Mouse (Mus musculus): ENCODE measurements around the gene C2cd2. TPM values are rescaled to one million over a fixed set of nuclear protein-coding genes. Genes with fewer than 3 reads are reported as not detected.
"Not testable (repeated sequence)": the region's sequence is repeated elsewhere in the genome, so short reads cannot be mapped to it uniquely, and the experiment has no call there.

C2cd2 gene
- 32.7 and 47.3 TPM in 2 replicates for polyA plus RNA-seq (2012; rRNA removed)

- H3K4me1 ChIP-seq (ENCODE audit: control insufficient read depth, insufficient read depth, low read length), result no peaks in the 10 kb centered on the region
- DNase-seq, result peak; percentile 92
- TF ChIP-seq POLR2A (IDR thresholded peaks at IDR 0.05; ENCODE audit: borderline replicate concordance, extremely low read depth, low read depth, low read length) (peak; percentile 88), CTCF (IDR thresholded peaks at IDR 0.05; ENCODE audit: insufficient read depth, low read length) (no peak)
- H3K4me3 ChIP-seq (replicated peaks; ENCODE audit: extremely low read depth, low read depth, low read length), result peak within 1 kb of the TSS; percentile 86
- under 1% methylated on average over 78 of the region's 78 CpGs for WGBS
Measured at GRCm38 (mm10) chr16:97962151-97962948, at the start of gene C2cd2, which contains the start of gene Zbtb21. TSS of gene C2cd2 (minus strand) at chr16:97962598. TSS of gene Zbtb21 (minus strand) at chr16:97962622.

- H3K4me1 ChIP-seq (ENCODE audit: control insufficient read depth, insufficient read depth, low read length); DNase-seq: not testable (repeated sequence)
- H3K4me3 ChIP-seq (replicated peaks; ENCODE audit: extremely low read depth, low read depth, low read length), result peak overlapping the region; percentile 78
- under 1% methylated on average over 8 of the region's 8 CpGs for WGBS
Measured at GRCm38 (mm10) chr16:97997383-97997731, 35.0 kb upstream of the C2cd2 start.

GRCm38 (mm10) chr16:97996616-97997382 lies 34.4 kb upstream of the C2cd2 start, which contains the start of gene B230307C23Rik:
TSS of gene B230307C23Rik (plus strand) at chr16:97997315.
- peaks cover 2% of the 10 kb centered on the region; the same call in 1 of the 2 replicates for H3K4me1 ChIP-seq (ENCODE audit: control insufficient read depth, insufficient read depth, low read length)

GRCm38 (mm10) chr16:97995849-97996615 lies 33.6 kb upstream of the C2cd2 start:
- peak; percentile 12 for DNase-seq
- 10% methylated on average over 1 of the region's 1 CpGs for WGBS
- TF ChIP-seq CTCF (IDR thresholded peaks at IDR 0.05; ENCODE audit: insufficient read depth, low read length) (no peak), POLR2A (IDR thresholded peaks at IDR 0.05; ENCODE audit: borderline replicate concordance, extremely low read depth, low read depth, low read length) (no peak)
- H3K4me3 ChIP-seq (replicated peaks; ENCODE audit: extremely low read depth, low read depth, low read length), result peak overlapping the region; percentile 4
- peaks cover 2% of the 10 kb centered on the region; the same call in 1 of the 2 replicates for H3K4me1 ChIP-seq (ENCODE audit: control insufficient read depth, insufficient read depth, low read length)

More at GRCm38 (mm10) chr16:97996616-97997382, 34.4 kb upstream of the C2cd2 start, which contains the start of gene B230307C23Rik:
- 2% methylated on average over 22 of the region's 22 CpGs for WGBS
- DNase-seq, result peak; percentile 82
- TF ChIP-seq CTCF (IDR thresholded peaks at IDR 0.05; ENCODE audit: insufficient read depth, low read length), result no peak
- peak; percentile 61; the same call in 1 of the 2 replicates for TF ChIP-seq POLR2A (IDR thresholded peaks at IDR 0.05; ENCODE audit: borderline replicate concordance, extremely low read depth, low read depth, low read length)
- H3K4me3 ChIP-seq (replicated peaks; ENCODE audit: extremely low read depth, low read depth, low read length), result peak within 1 kb of the TSS; percentile 78

- 69% methylated on average over 3 of the region's 3 CpGs for WGBS
- not testable (repeated sequence) for H3K4me3 ChIP-seq (replicated peaks; ENCODE audit: extremely low read depth, low read depth, low read length); DNase-seq; H3K4me1 ChIP-seq (ENCODE audit: control insufficient read depth, insufficient read depth, low read length)
Measured at GRCm38 (mm10) chr16:97992477-97992876, 30.1 kb upstream of the C2cd2 start.

GRCm38 (mm10) chr16:97991517-97991916 lies 29.1 kb upstream of the C2cd2 start:
- DNase-seq, result no peak
- H3K4me3 ChIP-seq (replicated peaks; ENCODE audit: extremely low read depth, low read depth, low read length), result no peak overlapping the region
- WGBS, result 82% methylated on average over 2 of the region's 2 CpGs
- peaks cover 2% of the 10 kb centered on the region; the same call in 1 of the 2 replicates for H3K4me1 ChIP-seq (ENCODE audit: control insufficient read depth, insufficient read depth, low read length)
- TF ChIP-seq CTCF (IDR thresholded peaks at IDR 0.05; ENCODE audit: insufficient read depth, low read length), result no peak
- no peak for TF ChIP-seq POLR2A (IDR thresholded peaks at IDR 0.05; ENCODE audit: borderline replicate concordance, extremely low read depth, low read depth, low read length)

GRCm38 (mm10) chr16:97984589-97984988 lies 22.2 kb upstream of the C2cd2 start:
- no peak for DNase-seq
- no peak for TF ChIP-seq POLR2A (IDR thresholded peaks at IDR 0.05; ENCODE audit: borderline replicate concordance, extremely low read depth, low read depth, low read length)
- no peak for TF ChIP-seq CTCF (IDR thresholded peaks at IDR 0.05; ENCODE audit: insufficient read depth, low read length)
- H3K4me3 ChIP-seq (replicated peaks; ENCODE audit: extremely low read depth, low read depth, low read length), result no peak overlapping the region
- no peaks in the 10 kb centered on the region for H3K4me1 ChIP-seq (ENCODE audit: control insufficient read depth, insufficient read depth, low read length)
- WGBS, result 83% methylated on average over 5 of the region's 5 CpGs

GRCm38 (mm10) chr16:97981362-97981761 lies 19.0 kb upstream of the C2cd2 start:
- DNase-seq, result no peak
- H3K4me1 ChIP-seq (ENCODE audit: control insufficient read depth, insufficient read depth, low read length), result no peaks in the 10 kb centered on the region
- TF ChIP-seq POLR2A (IDR thresholded peaks at IDR 0.05; ENCODE audit: borderline replicate concordance, extremely low read depth, low read depth, low read length), result no peak
- TF ChIP-seq CTCF (IDR thresholded peaks at IDR 0.05; ENCODE audit: insufficient read depth, low read length), result no peak
- WGBS, result 89% methylated on average over 1 of the region's 1 CpGs
- no peak overlapping the region for H3K4me3 ChIP-seq (replicated peaks; ENCODE audit: extremely low read depth, low read depth, low read length)

GRCm38 (mm10) chr16:97977722-97978121 lies 15.3 kb upstream of the C2cd2 start:
- no peak overlapping the region for H3K4me3 ChIP-seq (replicated peaks; ENCODE audit: extremely low read depth, low read depth, low read length)
- DNase-seq, result no peak
- TF ChIP-seq POLR2A (IDR thresholded peaks at IDR 0.05; ENCODE audit: borderline replicate concordance, extremely low read depth, low read depth, low read length), result no peak
- no peak for TF ChIP-seq CTCF (IDR thresholded peaks at IDR 0.05; ENCODE audit: insufficient read depth, low read length)
- H3K4me1 ChIP-seq (ENCODE audit: control insufficient read depth, insufficient read depth, low read length), result no peaks in the 10 kb centered on the region
- 95% methylated on average over 3 of the region's 3 CpGs for WGBS

Data from lung, adult 2 months (tissue).